10 mouse cellular contexts compared by ENCODE assay signal in the genomic region with DNA sequence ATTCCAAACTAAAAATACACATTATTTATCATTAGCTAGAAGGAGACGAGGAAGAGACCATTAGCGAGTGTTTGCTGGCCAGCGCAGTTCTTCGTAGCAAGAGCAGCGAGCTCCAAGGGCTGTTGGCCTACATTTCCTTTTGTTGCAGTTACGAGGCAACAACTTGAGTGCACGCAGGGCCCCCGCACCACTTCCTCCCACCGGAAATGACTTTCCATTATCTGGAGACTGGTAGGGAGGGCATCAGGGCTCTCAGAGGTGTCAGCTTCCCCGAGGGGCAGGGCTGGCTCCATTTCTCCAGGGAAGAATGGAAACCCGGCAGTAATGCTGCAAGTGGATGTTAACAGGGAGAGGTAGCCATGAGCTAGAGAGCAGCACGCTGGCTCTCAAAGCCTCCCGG.
DNase-seq lines count a peak whose midpoint lies in the region; ATAC-seq and TF ChIP-seq lines count a peak whose summit lies in the region.
"Had no signal": no experiment of that assay in that cellular context is flagged by ENCODE, and none has a peak within 500 bp of the region (broad histone marks: within the 10 kb centered on the region; RNA-seq: fewer than 3 reads in every experiment).

No protein-coding gene starts in this region.

- intact Hi-C loops in heart, postnatal 25 days (cut with DNase I), result no loop called here

- H3K9ac ChIP-seq in heart, embryonic 13.5 days, result no peak overlapping the region
- H3K9ac ChIP-seq in embryonic facial prominence, embryonic 14.5 days (ENCODE audit: low read depth, low read length), result no peak overlapping the region
- H3K9ac ChIP-seq: hindbrain, embryonic 15.5 days had no signal

- H3K9me3 ChIP-seq in heart, embryonic 13.5 days, result no peaks in the 10 kb centered on the region
- H3K9me3 ChIP-seq in E14TG2a.4 (ENCODE audit: low read length), result no peaks in the 10 kb centered on the region
- H3K9me3 ChIP-seq in embryonic facial prominence, embryonic 14.5 days (ENCODE audit: control insufficient read depth, low read length), result no peaks in the 10 kb centered on the region
- H3K9me3 ChIP-seq: hindbrain, embryonic 15.5 days had no signal

- peak overlapping the region; percentile 18; the same call in 1 of the 2 replicates for H3K4me2 ChIP-seq in heart, embryonic 13.5 days
- no peak overlapping the region for H3K4me2 ChIP-seq in embryonic facial prominence, embryonic 14.5 days (ENCODE audit: low read depth, low read length)
- H3K4me2 ChIP-seq: hindbrain, embryonic 15.5 days had no signal

- WGBS in heart, embryonic 13.5 days, result 25% methylated on average over 13 of the region's 13 CpGs
- 56% methylated on average over 13 of the region's 13 CpGs for WGBS in embryonic facial prominence, embryonic 14.5 days

- 0 out of 2 replicates have a peak overlapping the region, but pooled peaks have one; percentile 21 for H3K27ac ChIP-seq in heart, embryonic 13.5 days (replicated peaks)
- no peak overlapping the region for H3K27ac ChIP-seq in embryonic facial prominence, embryonic 14.5 days (replicated peaks; ENCODE audit: low read depth, low read length)
- H3K27ac ChIP-seq: hindbrain, embryonic 15.5 days had no signal

- H3K36me3 ChIP-seq in heart, embryonic 13.5 days, result no peaks in the 10 kb centered on the region
- no peaks in the 10 kb centered on the region for H3K36me3 ChIP-seq in E14TG2a.4 (ENCODE audit: insufficient read depth, low read length)
- no peaks in the 10 kb centered on the region for H3K36me3 ChIP-seq in embryonic facial prominence, embryonic 14.5 days (ENCODE audit: control insufficient read depth, insufficient read depth, low read length)
- H3K36me3 ChIP-seq: hindbrain, embryonic 15.5 days had no signal

- DNase-seq in heart, postnatal 25 days (ENCODE audit: low spot score), result no peak
- DNase-seq in embryonic facial prominence, embryonic 14.5 days (ENCODE audit: low spot score), result peak; percentile 40
- peak; percentile 14 for DNase-seq in lung, postnatal 14 days
- DNase-seq in frontal cortex, postnatal 36 days (ENCODE audit: low spot score in 2 of 2), result no peak
- DNase-seq in right cerebral cortex, postnatal 25 days, result no peak
- DNase-seq in testis, postnatal 10 days (ENCODE audit: low spot score), result no peak
- DNase-seq: spleen, adult 18-20 months had no signal

- peaks cover 13% of the 10 kb centered on the region for H3K4me1 ChIP-seq in heart, embryonic 13.5 days
- H3K4me1 ChIP-seq in E14TG2a.4 (replicated peaks; ENCODE audit: low read depth, low read length), result peaks cover 46% of the 10 kb centered on the region
- H3K4me1 ChIP-seq in embryonic facial prominence, embryonic 14.5 days (ENCODE audit: control insufficient read depth, insufficient read depth, low read length), result peaks cover 7% of the 10 kb centered on the region

- no peak for ATAC-seq in heart, embryonic 13.5 days (ENCODE audit: extremely low read depth, insufficient number of reproducible peaks, low FRiP score, low TSS enrichment)
- ATAC-seq in embryonic facial prominence, embryonic 14.5 days (ENCODE audit: low read depth), result no peak

- no peak overlapping the region for H3K4me3 ChIP-seq in heart, embryonic 13.5 days
- H3K4me3 ChIP-seq in E14TG2a.4 (replicated peaks; ENCODE audit: low read length), result peak overlapping the region; percentile 60
- no peak overlapping the region for H3K4me3 ChIP-seq in embryonic facial prominence, embryonic 14.5 days (ENCODE audit: low read depth, low read length)
- H3K4me3 ChIP-seq: hindbrain, embryonic 15.5 days had no signal

- TF ChIP-seq CTCF in E14TG2a.4 (conservative IDR thresholded peaks at IDR 0.05; ENCODE audit: low read length), result no peak

- H3K27me3 ChIP-seq in heart, embryonic 13.5 days (replicated peaks), result peaks cover 4% of the 10 kb centered on the region; the same call in 1 of the 2 replicates
- H3K27me3 ChIP-seq in E14TG2a.4 (ENCODE audit: insufficient read depth, low read length), result no peaks in the 10 kb centered on the region
- no peaks in the 10 kb centered on the region for H3K27me3 ChIP-seq in embryonic facial prominence, embryonic 14.5 days (replicated peaks; ENCODE audit: control insufficient read depth, insufficient read depth, low read length)
- H3K27me3 ChIP-seq: hindbrain, embryonic 15.5 days had no signal

Comparison
In these comparisons a context has a peak if more than half of its experiments do, and no peak if none do; other contexts are left out.
1. DNase-seq: peak in embryonic facial prominence, embryonic 14.5 days (single experiment) and lung, postnatal 14 days (single experiment); none in heart, postnatal 25 days (single experiment), frontal cortex, postnatal 36 days (0 of 2), right cerebral cortex, postnatal 25 days (single experiment) and testis, postnatal 10 days (single experiment).